Mouse (Mus musculus): ENCODE results near the gene Klhdc10. TPM values are rescaled to one million over a fixed set of nuclear protein-coding genes. Genes with fewer than 3 reads are reported as not detected.

Gene Klhdc10
- polyA plus RNA-seq, 1 experiment from 2014 or later = 26.9 TPM

GRCm38 (mm10) chr6:30477210-30477714 lies 75.6 kb downstream of the Klhdc10 start:
- Histone ChIP-seq H3K27ac (peak overlapping the region; percentile 22; the same call in 1 of the 2 replicates), H3K27me3 (no peaks in the 10 kb centered on the region), H3K4me2 (no peak overlapping the region), H3K4me3 (no peak overlapping the region), H3K9ac (no peak overlapping the region), H3K4me1 (no peaks in the 10 kb centered on the region), H3K9me3 (replicated peaks) (no peaks in the 10 kb centered on the region), H3K36me3 (ENCODE audit: poor library complexity, severe bottlenecking) (peaks cover 44% of the 10 kb centered on the region)
- 85% methylated on average over 8 of the region's 8 CpGs for WGBS
- no peak for ATAC-seq

- Histone ChIP-seq H3K27ac (no peak overlapping the region), H3K4me1 (no peaks in the 10 kb centered on the region), H3K4me2 (no peak overlapping the region), H3K9ac (no peak overlapping the region), H3K9me3 (replicated peaks) (no peaks in the 10 kb centered on the region), H3K27me3 (no peaks in the 10 kb centered on the region), H3K4me3 (no peak overlapping the region), H3K36me3 (ENCODE audit: poor library complexity, severe bottlenecking) (peaks cover 49% of the 10 kb centered on the region)
- 93% methylated on average over 6 of the region's 6 CpGs for WGBS
- no peak for ATAC-seq
Observed at GRCm38 (mm10) chr6:30477784-30478183, 76.1 kb downstream of the Klhdc10 start.

GRCm38 (mm10) chr6:30479418-30479817 lies 77.8 kb downstream of the Klhdc10 start:
- 96% methylated on average over 3 of the region's 3 CpGs for WGBS
- no peak overlapping the region for H3K4me2 ChIP-seq

GRCm38 (mm10) chr6:30482908-30483307 lies 81.2 kb downstream of the Klhdc10 start:
- H3K36me3 ChIP-seq (ENCODE audit: poor library complexity, severe bottlenecking) = peaks cover 94% of the 10 kb centered on the region
- no peak overlapping the region for H3K4me3 ChIP-seq
- WGBS = 82% methylated on average over 2 of the region's 2 CpGs
- no peaks in the 10 kb centered on the region for H3K4me1 ChIP-seq
- H3K27me3 ChIP-seq = no peaks in the 10 kb centered on the region
- no peak overlapping the region for H3K9ac ChIP-seq
- H3K4me2 ChIP-seq = no peak overlapping the region
- no peaks in the 10 kb centered on the region for H3K9me3 ChIP-seq (replicated peaks)
- H3K27ac ChIP-seq = no peak overlapping the region
- no peak for ATAC-seq

More at GRCm38 (mm10) chr6:30479418-30479817, 77.8 kb downstream of the Klhdc10 start:
- Histone ChIP-seq H3K4me3 (no peak overlapping the region), H3K4me1 (no peaks in the 10 kb centered on the region), H3K9ac (no peak overlapping the region), H3K36me3 (ENCODE audit: poor library complexity, severe bottlenecking) (peaks cover 65% of the 10 kb centered on the region), H3K9me3 (replicated peaks) (no peaks in the 10 kb centered on the region), H3K27ac (no peak overlapping the region), H3K27me3 (no peaks in the 10 kb centered on the region)
- ATAC-seq = no peak

GRCm38 (mm10) chr6:30486504-30486903 lies 84.8 kb downstream of the Klhdc10 start:
- Histone ChIP-seq H3K9ac (no peak overlapping the region), H3K36me3 (ENCODE audit: poor library complexity, severe bottlenecking) (peaks cover 89% of the 10 kb centered on the region), H3K27me3 (no peaks in the 10 kb centered on the region), H3K27ac (no peak overlapping the region), H3K9me3 (replicated peaks) (no peaks in the 10 kb centered on the region), H3K4me3 (no peak overlapping the region), H3K4me1 (no peaks in the 10 kb centered on the region), H3K4me2 (no peak overlapping the region)
- no peak for ATAC-seq
- WGBS = 95% methylated on average over 6 of the region's 6 CpGs

- Histone ChIP-seq H3K27me3 (no peaks in the 10 kb centered on the region), H3K27ac (no peak overlapping the region), H3K4me2 (no peak overlapping the region), H3K4me3 (no peak overlapping the region), H3K9ac (no peak overlapping the region), H3K36me3 (ENCODE audit: poor library complexity, severe bottlenecking) (peaks cover 63% of the 10 kb centered on the region), H3K4me1 (no peaks in the 10 kb centered on the region), H3K9me3 (replicated peaks) (no peaks in the 10 kb centered on the region)
- no peak for ATAC-seq
- WGBS = 91% methylated on average over 3 of the region's 3 CpGs
Observed at GRCm38 (mm10) chr6:30499049-30499448, 97.4 kb downstream of the Klhdc10 start.

Other genes starting within 250 kb of the Klhdc10 start
- 52.6 and 55.8 TPM in 2 replicates for gene Ube2h, start 97.3 kb upstream of the Klhdc10 start, polyA plus RNA-seq (2015; fragmentation: Nextera tagmentation; extraction: Ambion mirVana)
- 69.2 and 77.7 TPM in 2 replicates for gene Zc3hc1, start 10.8 kb upstream of the Klhdc10 start, polyA plus RNA-seq (2015; fragmentation: Nextera tagmentation; extraction: Ambion mirVana)
- 37.6 and 41.4 TPM in 2 replicates for gene Tmem209, start 107.9 kb downstream of the Klhdc10 start, polyA plus RNA-seq (2015; fragmentation: Nextera tagmentation; extraction: Ambion mirVana)
- gene Ssmem1, start 108.0 kb downstream of the Klhdc10 start, polyA plus RNA-seq (2015; fragmentation: Nextera tagmentation; extraction: Ambion mirVana) = 0.26 TPM in 1 of 2 replicates, not detected in the other
- gene Cpa2, start 139.7 kb downstream of the Klhdc10 start, polyA plus RNA-seq (2015; fragmentation: Nextera tagmentation; extraction: Ambion mirVana) = 4.1 and 5.2 TPM in 2 replicates
- gene Cpa4, start 166.5 kb downstream of the Klhdc10 start, polyA plus RNA-seq (2015; fragmentation: Nextera tagmentation; extraction: Ambion mirVana) = 3.4 and 3.6 TPM in 2 replicates
- gene Cpa5, start 209.1 kb downstream of the Klhdc10 start, polyA plus RNA-seq (2015; fragmentation: Nextera tagmentation; extraction: Ambion mirVana) = 0.10 and 0.14 TPM in 2 replicates
- 0.96 and 1.3 TPM in 2 replicates for gene Cpa1, start 237.3 kb downstream of the Klhdc10 start, polyA plus RNA-seq (2015; fragmentation: Nextera tagmentation; extraction: Ambion mirVana)